Mouse (Mus musculus) thymus, adult 18-20 months (tissue): ENCODE data around the gene Myo10.

Source experiments
- DNase-seq, 2 experiments: peaks; one replicate each; pipeline ENCODE4 v3.0.0; 2022; ENCODE audit warnings: mixed read lengths in 2 of 2

Gene Myo10

DNA sequence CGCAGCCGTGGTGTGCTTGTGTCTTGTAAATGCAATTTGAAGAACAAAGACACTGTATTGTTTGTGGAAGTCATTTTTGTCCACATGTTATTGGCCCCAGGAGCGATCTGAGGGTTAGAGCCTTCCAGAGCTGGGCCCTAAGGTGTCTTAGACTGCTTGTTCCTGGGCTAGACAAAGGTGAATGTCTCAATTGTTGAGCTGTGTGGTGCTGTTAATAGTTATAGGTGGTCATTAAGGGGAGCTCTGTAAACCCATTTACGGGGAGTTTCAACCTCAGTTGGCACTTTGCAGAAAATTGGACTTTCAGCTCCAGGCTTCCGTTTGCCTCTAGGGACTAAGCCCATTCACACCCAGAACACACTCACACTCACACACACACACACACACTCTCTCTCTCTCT, 31.4 kb downstream of the Myo10 start:
- no peak for DNase-seq

DNA sequence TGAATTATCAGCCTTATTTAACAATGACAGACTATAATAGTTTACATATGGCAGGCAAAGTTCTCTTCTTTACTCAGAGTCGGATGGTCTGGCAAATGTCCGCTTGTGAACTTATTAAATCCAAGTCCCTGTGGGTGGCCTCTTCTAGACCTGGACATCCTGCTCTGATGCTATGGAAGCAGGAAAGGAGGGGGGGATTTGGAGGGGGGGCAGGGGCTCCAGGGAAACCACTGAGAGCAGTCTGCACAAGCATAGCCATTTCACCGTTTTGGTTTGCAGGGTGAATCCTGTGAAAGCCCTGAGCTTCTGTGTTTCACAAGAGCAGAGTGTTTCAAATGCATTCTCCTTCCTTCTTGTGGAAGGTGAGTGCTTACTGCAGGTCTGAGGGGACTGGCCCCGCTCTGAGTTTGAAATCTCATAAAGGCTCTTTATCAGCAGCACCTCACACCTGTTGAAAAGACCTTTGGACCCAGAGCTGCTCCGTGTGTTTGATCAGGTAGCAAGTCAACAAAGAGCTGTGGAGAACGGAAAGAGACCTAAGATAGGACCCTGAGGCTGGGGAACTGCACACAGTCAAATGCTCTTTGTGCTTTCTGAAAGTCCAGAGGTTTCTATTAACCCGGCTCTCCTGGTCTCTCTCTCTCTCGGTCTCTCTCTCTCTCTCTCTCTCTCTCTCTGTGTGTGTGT, 40.7 kb downstream of the Myo10 start:
- no peak for DNase-seq

DNA sequence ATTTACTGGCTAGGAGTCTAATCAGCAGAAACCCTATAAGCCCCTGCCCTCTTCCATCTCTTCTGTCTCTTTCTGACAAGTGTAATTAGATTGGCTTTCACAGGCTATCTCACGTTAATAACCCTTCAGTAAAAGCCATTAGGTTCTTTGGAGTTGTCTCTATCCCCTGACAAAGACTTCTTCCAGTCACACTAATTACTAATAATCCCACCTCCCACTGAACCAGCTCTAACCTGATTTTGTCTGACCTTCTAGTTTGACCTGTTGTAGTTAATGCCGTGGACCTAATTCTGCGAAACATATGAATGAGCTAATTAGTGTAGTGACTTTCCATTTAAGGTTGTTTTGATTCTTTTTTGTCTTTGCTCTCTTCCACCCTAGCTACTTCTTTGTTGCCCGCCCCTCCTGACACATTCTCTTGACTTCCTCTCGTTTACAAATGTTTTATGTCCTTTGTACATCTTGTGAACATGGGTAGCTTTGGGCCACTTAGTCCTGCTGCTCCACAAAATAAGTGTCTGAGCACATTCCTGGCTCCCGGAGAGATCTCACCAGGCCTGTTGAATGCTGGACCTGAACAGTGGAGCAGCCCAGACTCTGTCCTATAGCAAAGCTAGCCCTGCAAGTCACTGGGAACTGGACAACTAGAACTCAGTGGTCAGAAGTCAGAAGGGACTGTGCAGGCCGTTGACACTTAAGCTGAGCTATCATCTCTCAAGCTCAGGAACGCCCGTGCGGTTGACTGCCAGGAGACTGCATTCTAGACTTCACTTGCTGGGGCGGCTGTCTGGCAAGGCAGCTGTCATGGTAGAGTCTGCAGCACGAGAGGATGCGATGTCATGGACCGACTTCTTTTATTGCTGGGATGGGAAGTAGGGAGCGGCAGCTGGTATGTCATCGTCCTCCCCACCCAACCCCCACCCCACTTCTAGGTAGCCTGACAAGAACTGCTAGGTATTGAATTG, 47.2 kb downstream of the Myo10 start:
- no peak for DNase-seq

DNA sequence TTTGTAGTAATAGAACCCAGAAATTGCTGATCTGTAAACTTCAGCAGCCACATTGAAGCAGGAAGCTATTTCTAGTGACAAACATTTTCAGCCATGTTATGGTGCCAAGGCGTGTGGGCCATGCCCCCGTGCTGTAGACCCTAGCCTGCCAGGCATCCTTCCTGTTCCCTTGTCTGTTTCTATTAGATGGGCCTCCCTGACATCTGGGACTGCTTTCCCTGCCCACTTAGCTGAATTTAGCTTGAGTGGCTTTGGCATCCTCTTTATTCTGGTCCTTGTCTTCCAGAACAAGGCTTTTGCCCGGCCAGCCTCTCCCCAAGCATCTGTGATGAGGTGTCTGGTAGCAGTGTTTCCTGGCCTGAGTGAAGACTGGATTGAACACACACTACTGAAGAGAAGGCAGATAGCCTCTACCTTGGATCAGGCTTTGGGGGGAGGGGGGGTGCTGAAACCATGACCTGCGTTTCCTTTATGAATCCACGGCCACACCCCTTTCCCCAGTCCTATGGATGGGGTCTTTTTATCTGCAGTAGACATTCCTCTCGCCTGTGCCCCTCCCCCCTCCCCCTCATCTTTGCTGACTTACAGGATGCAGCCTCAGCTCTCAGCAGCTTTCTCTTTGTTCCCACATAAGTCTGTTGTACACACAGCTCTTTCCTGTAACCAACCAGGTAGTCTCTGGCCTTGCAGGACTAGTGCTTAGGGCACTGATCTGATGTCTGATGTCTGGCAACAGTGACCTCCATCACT, 51.1 kb downstream of the Myo10 start:
- DNase-seq: no peak

DNA sequence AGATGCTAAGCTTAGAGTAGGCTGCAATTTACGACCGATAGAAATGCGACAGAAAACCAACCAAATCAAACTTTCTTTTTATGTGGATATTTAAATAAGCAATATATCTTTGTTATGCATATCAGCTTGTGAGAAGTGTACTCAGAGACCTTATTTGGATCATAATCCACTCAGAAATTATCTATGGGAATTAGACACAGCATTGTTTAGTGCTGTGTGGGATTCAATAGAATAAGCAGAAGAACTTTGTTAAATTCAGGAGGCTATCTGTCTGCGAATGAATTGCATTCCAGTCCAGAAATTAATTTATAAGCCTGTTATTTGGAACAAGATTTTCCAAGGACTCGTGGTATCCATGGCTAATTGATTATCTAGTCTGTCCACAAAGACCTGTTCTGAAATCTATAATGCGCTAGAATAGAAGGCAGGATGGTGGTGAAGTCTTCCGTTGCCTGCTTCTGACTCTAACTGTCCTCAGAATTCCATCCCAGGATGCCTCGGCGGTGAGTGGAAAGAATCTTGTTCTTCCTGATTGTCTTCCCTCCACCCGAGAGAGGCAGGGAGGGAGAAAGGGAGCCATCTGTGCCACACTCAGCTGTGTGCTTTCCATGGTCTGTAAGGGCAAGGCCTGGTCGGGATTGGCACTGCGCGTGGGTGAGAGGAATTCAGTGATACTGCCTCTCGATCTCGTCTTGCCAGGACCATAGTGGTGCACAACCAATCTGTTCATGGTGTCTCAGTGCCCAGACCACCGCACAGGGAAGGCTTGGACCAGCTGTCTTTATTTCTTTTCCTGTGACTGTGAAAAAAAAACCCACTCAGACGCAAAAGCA, 52.0 kb downstream of the Myo10 start:
- DNase-seq: no peak

DNA sequence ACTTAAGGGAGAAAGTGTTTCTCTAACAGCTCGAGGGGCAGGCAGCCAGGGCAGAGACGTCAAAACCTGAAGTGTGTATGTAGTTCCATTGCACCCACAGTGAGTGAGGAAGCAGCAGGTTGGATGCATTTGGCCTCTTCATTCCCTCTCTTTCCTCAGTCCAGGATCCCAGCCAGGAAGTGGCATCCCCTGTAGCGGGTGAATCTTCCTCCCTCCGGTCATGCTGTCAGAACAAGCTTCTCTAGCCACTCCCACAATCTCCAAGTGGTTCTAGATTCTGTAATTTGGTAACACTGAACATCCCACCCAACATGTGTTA, 52.6 kb downstream of the Myo10 start:
- DNase-seq: no peak

DNA sequence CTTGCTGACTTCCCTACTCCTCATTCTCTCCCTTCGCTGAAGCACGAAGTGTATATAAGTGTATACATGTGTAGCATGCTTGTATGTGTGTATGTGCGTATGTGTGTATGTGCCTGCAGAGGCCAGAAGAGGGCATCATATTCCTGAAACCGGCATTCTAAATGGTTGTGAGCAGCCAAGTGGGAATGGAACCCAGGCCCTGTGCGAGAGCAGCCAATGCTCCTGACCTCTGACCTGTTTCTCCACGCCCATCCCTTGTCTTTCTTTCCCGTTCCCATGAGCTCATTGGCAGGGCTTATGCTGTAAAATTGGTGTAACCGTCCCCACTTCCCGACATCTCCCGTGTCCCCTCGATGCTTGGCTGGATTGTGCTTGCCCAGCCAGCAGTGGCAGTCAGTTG, 53.0 kb downstream of the Myo10 start:
- DNase-seq: no peak

DNA sequence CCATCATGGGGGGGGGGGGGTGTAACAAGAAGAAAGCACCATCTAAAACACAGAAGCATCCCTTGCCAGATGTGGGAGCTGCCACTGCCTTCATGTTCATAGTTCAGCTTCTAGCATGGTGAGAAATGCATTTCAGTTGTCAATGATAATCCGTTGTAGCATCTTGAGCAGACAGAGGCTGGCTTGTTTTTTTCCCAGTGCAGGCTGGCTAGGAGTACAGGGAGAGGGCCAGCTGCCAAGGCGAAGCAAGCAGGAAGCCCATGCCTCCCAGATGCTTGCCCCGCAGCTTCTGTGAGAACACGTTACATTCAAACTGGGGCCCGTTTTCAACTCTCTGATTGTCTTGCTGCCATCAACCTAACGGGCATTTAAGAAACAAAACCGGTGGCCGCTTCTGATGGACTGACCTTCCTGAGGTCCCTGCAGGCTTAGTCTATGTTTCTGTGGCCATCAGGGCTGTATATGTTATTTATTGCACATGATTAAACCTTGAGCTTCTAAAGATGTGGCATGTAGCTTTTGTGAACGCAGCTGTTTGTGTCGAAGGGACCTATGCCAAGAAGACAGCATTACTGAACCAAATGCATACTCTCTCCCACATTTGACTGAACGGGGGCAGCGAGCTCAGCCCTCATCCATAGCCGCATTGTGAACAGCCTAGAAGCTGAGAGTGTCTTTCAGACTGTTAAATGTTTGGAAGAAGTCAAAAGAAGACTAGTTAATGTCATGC, 53.9 kb downstream of the Myo10 start:
- DNase-seq: no peak

DNA sequence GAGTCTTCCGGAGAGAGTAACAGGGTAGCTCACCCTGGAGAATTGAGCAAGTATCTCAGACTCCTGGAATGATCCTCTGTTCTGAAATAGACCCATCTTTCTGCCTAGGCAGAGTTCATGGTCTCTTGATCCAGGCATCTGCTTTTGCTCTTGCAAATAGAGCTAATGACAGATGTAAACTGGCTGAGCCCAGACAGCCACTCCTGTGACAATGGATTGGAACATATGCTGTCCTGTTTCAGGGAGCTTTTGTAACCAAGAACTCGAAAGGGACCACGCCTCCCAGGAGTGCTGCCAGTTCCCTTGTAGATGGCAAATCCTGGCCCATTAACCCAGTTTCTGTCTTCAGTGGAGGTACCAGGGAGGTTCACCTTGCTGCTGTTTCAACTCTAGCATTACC, 56.8 kb downstream of the Myo10 start:
- no peak for DNase-seq

DNA sequence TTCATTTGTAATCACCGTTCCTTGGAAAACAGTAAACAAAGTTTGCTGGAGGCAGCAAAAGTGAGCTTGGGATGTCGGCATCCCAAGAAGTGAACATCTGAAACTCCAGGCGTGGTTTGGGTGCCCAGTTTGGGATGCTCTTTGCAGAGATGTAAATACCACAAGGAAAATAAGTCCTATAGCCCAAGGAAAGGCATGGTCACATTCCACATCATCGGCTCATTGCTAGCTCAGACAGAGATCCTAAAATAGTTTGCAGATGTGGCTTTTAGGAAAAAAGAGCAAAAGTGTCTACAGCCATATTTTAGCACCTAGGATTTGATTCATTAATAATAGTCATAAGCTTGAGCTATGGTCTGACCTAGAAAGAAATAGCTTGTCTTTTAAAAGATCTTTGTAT, 57.3 kb downstream of the Myo10 start:
- DNase-seq: no peak

DNA sequence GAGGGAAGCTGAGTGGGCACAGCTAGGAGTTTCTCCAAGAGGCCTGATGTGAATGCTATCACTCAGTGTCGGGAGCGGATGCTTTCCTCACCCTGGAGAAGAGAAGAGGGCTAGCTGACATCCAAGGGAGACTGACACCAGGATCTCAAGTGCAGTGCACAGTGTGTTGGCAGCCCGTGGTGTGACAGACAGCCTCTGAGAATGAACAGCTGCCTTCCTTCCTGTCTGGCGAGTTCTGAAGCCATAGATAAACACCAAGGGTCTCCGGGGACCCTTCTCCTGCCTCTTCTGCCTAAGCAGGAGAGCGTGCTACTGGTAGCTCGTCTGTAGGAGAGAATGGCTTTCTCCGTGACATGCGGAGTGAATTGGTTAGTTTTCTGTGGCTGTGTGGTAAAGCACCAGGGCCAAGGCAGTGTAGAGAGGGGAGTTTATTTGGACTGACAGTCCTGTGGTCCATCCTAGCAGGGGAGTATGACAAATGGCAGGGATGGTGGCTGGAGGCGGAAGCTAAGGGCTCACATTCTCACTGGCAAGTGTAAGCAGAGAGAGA, 58.0 kb downstream of the Myo10 start:
- DNase-seq: no peak

DNA sequence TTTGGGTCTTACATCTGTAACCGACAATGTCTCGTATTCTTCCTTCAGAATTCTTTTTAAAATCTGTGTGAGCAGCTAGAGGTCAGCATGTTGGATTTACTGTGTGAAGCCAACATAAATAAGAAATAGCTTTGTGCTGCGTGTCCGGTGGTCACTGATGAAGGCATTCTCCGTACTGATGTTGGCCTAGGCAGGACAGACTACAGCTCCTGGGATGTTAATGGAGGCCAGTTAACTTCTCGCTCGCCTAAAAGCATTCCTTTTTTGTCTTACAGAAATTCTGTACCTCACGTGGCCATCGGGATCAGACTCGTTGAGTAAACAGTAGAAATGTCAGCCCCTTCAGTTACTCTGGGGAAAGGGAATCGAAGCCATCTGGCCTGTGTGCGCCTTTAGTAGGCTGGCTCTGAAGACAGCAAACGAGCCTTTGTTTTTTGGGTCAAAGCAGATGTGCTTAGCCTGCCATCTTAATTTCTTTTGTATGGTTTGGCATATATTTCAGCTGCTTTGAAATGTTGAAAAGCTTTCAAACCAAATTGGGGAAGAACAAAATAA, 60.7 kb downstream of the Myo10 start:
- DNase-seq: no peak

DNA sequence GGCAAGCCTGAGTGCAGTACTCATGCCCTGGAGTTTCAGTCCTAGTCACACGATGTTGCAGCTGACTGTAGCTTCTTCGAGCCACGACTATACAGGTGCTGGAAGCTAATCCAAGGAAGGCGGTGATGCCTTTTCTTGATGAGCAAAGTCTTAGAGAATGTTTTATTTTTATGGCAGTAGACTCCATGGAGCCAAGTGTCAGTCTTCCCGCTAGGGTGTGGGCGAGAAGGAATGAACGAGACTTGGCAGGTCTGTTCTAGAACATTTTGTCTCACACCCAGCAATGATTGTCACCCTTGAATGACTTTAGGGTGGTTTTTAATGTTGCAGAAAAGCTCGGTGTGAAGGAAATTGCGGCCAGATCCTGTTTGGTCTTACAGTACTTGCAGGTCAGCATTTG, 62.9 kb downstream of the Myo10 start:
- DNase-seq: no peak

DNA sequence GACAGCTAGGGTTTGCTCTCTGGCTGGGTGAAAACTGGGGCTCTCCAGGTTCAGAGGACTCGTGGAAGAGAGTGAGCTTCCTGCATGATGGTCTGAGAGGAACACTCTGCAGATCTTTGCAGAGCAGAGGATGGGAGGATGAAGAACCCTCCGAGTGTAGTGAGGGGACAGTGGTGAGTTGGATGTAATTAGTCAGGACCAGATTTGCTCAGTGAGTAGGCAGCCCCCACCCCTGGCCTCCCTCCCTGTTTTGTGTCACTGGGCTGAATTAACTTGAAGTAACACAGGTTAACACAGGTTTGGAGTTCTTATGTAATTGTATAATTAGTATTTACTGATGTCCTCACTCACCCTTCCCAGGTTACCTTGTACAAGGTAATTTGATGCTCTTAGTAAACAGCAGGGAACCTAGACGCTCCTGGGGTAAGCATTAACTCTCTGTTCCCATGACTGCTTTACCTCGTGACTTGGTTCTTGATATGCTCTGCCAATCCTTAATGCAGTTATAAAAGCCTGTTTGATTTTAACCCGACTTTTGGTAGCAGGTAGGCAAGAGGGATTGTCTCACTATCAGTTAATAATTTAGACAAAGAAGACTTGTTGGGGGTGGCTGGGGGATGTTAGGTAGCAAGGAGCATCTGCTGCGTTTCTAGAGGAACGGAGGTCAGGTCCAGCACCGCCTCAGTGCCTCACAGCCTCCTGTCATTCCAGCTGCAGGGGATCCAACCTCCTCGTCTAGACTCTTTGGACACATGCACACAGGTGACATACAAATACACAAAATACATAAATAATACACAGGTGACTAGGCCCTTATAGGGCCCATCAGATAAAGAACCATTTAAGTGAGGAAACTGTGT, 66.3 kb downstream of the Myo10 start:
- no peak for DNase-seq

DNA sequence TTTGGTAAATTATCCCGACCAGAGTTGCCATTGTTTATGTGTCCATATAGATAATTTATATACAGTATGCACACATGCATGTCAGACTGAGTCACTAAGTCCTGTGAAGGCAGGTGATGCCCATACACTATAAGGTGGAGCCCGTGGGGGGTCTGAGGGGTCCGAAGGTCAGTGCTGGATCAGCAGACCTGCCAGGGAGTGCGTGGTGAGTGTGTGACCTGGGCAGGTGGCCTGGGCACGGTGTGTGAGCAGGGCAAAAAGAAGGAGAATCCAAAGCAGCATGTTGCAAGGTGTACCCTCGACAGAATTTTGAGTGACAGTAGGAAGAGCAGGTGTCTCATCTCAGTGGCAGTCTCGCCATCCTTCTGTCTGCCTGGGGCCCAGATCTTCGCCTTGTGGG, 67.2 kb downstream of the Myo10 start:
- no peak for DNase-seq

DNA sequence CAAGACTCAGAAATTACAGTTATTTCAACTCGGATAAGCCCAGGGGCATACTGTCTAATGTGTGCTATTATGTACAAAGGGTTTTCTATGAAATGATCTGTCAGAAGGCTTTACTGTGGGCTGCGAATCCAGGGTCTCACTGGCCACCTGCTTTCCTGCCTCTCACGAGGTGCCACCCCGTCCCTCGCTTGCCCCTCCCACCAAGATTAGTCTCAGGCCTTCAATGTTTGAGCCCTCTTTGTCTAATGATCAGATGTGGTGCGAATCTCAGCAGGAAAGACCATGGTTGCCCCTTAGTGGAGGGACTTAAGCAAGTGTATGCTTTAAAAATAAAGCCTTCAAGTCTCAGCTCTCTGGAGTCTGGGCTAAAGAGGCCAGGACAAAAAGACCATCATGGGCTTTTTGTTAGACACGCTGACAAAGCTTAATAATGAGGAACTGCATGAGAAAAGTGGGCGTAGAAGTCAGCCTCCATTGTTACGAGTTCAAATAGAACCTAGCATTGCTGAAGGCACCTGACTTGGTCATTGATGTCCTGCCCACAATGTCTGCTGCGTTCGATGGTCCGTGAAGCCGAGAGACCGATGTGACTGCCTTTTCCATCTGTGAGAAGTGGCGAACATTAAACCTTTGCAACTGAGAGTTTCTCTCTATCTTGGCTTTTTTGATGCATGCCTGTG, 67.9 kb downstream of the Myo10 start:
- DNase-seq: no peak

DNA sequence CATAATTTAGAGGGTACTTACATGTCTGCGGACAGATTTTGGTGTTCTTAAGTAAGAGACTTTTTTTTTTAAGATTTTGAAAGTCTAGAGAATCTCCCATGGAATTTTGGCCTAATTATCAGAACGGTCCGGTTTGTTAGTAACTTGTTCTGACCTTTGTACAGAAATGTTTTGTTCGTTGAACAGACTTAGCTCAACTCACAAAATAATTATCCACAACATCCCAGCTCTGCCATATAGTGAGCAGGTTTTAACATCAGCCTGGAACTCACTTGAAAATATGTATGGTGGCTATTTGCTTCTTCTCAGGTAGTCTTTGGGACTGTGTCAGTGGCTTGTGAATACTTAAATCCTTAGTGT, 68.4 kb downstream of the Myo10 start:
- no peak for DNase-seq

DNA sequence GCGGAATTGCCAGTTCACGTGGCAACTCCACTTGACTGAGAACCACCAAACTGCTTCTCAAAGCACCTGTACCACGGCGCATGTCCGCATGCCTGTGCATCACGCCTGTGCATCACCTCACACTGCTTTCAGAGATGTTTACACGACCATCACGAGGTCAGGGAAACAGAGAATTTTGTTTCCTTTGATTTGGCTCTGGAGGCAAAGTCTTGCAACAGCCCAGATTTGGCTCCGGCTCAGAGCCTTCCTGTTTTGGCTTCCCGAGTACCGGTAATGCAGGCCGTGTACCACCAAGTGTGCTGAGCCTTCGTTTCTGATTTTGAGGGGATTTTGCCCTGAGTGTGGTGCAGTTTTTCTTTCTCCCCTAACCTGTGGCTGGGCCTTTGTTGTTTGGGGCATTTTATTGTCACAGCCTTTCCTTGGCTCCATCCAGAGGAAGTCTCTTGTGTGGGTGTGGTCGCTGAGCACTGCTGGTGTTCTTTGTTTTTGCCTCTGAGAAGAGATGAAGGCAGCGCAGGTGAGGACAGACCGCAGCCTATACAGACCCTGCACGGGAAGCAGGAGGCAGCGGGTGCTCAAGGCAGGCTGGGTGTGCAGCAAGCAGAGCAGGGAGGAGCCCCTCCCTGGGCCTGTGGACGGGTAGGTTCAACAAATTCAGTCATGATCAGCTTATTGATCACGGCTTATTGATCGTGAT, 70.1 kb downstream of the Myo10 start:
- peak; percentile 13 to 32 for DNase-seq

DNA sequence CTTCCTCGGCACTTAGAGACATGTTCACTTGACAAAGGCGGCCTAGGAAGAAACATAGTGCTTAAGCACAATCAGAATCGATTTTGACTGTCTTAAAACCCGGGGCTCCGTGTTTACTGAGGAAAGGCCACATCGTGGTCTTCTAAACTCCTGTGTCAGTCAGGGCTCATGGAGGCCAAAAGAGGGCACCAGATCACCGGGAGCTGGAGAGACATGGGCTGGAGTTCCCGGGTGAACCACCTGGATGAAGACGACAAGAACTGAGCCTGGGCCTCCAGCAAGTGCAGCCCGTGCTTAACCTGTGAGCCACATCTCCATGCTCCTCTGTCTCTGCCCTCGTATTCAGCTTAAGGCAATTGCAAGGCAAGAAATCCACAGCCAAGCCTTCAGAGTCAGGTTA, 71.4 kb downstream of the Myo10 start:
- DNase-seq: no peak
